Mouse (Mus musculus) lung, postnatal 4 days (tissue): ENCODE results near the gene Acot12.

Experiments
- DNase-seq, 2 experiments: peaks; one replicate each; pipeline ENCODE4 v3.0.0; 2021

Acot12 gene

GRCm38 (mm10) chr13:91827876-91828275 lies 86.6 kb downstream of the Acot12 start:
- no peak for DNase-seq
